Mouse (Mus musculus) kidney, adult 18-20 months (tissue): ENCODE results near the gene Flnb.

Experiments
- DNase-seq: peaks from one replicate; pipeline ENCODE4 v3.0.0; 2021

Gene Flnb

GRCm38 (mm10) chr14:7864506-7864899, 46.7 kb downstream of the Flnb start:
- no peak for DNase-seq

DNA sequence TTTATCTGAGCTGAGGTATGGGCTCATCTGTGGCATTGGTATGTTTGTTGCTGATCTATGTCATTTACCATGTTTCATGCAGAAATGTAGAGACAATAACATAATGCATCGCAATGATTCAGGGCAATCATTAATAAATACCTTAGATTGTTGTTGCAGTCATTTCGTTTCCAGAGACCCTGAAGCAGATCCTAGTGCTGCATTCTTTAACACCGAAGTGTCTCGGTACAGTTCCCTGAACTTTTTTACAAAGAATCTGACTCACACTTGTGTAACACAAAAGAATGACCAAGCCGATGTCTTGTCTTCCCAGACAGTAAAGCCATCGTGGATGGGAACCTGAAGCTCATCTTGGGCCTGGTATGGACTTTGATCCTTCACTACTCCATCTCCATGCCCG, 49.5 kb downstream of the Flnb start:
- DNase-seq: no peak

DNA sequence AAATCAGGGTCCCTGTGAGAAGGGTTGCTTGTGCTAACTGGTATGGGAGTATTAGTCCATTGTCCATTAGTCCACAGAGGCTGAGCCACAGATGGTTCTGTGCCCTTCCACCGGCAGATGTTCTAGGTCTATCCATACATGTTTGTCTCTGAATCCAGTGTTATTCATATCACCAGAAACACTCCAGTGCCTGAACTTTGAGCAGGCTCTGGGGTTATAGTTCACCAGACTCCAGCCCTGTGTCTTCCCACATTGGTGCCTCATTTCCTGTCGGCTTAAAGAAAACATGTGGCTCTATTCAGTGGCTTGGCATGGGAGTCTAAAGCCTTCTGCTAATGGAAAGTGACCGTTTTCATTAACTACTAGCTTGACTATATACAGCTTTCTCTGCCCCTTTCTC, 50.1 kb downstream of the Flnb start:
- no peak for DNase-seq

GRCm38 (mm10) chr14:7869796-7870195, 52.0 kb downstream of the Flnb start:
- no peak for DNase-seq

DNA sequence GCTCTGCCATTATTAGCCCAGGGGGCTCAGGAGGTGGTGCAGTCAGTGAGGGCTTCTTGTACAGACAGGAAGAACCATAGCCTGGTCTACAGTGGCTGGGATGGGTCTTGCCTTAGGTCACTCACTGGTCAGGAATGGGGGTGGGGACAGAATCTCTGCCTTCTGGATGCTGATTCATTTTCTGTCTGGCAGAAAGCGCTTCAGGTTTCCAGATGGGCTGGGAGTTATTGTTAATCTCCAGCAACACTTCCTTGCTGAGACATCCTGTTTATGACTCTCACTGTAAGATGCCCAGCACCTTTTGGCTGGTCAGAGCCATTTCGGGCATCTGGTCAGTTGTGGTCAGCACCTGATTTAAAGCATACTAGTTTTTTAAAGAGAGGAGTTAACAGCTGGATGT, 55.8 kb downstream of the Flnb start:
- DNase-seq: no peak

GRCm38 (mm10) chr14:7874495-7874894, 56.7 kb downstream of the Flnb start:
- no peak for DNase-seq

DNA sequence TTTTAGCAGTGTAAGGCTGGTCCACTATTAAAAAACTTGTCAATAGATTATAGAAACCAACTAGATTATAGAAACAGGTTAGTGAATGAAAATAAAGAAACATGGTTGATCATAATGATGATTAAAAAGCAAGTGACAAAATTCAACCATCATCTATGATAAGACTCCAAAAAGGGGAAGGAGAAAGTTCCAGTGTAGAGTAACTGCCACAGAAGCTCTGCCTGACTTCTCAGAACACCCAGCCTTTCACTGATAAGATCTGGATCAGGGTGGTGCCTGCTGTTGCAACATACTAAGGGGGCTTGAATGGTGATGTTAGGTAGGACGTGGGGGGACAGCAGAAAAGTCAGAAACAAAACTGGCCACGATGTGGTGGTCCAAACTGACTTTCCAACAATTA, 60.2 kb downstream of the Flnb start:
- DNase-seq: no peak

DNA sequence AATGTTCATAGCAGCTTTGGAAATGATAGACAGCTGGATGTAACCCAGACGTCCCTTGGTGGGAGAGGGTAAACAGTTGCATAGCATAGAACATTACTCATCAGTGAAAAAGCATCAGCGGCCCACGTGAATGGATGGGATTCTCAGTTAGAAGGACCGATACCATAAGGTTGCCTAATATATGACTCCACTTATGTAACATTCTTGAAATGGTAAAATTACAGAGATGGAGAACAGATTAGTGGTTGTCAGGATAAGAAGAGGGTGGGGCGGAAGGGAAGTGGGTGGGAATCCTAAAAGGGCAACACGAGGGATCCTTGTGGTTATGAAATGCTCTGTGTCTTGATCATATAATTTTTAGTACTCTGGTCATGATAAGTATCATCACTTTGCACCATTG, 62.6 kb downstream of the Flnb start:
- no peak for DNase-seq

- no peak for DNase-seq
Observed at GRCm38 (mm10) chr14:7881533-7881932, 63.8 kb downstream of the Flnb start.

DNA sequence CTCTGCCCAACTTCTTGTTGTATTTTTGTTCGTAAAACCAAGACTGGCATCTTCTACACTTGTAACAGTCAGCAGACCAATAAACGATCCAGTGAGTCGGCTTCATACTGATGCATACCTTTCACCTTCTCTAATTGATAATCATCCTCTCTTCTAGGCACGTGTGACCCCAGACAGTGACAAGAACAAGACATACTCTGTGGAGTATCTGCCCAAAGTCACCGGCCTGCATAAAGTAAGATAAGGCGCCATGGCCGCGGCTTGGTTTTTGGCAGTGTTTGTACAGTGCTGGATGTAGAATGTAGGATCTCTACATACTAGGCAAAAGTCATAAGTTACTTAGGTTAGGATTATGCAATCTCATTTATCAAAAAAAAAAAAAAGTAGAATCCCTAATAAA, 64.3 kb downstream of the Flnb start:
- no peak for DNase-seq

GRCm38 (mm10) chr14:7884158-7884557, 66.4 kb downstream of the Flnb start:
- DNase-seq: no peak

DNA sequence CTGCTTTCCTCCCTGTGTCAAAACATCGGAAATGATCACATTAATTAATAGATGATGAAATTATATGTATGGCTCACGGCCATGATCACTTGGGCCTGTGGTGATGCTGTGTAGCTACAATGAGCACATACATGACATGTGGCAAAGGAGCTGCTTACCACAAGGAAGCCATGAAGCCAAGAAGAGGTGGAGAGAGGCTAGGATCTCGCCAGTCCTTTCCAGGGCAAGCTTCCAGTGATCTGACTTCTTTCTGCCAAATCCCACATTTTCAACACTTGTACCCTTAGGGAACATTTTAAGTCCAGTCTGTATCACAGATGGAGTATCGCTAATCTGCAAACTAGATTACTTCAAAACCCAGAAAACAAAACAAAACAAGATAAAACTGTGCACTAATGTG, 67.1 kb downstream of the Flnb start:
- no peak for DNase-seq

DNA sequence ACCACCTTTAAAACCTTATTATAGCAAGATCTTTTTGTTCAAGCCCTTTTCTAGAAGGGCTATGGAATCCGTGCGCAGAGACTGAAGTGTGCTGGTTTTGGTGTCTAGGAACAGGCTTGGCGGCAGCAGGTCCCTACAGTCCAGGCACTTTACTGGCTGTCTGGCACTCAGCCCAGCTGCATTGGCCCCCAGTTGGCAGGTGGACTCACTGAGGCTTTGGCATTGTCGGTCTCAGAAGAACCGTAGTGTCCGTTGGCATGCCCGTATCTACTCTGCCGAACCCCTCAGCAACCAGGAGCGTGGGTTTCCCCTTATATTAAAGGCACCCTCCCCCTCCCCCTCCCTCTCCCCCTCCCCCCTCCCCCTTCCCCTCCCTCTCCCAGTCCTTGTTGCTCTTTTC, 67.8 kb downstream of the Flnb start:
- no peak for DNase-seq

DNA sequence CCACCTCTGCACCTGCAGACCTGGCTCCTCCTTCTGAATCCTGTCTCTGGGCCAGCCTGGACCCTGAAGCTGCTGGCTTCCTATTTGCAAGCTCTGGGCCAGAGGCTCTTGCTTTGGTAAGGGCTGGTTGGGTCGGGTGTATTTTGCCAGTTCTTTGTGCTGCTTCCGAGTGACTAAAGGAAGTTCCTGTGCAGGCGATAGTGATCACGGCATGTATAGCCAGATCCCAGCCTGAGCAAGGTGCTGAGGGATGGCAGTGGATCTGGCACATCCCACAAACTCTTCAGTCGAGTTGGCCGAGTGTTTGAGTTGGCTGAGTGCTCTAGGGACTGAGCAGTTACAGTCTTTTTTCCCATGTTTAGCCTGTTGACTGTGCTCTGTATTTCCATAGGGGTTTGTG, 68.3 kb downstream of the Flnb start:
- no peak for DNase-seq

- no peak for DNase-seq
Observed at GRCm38 (mm10) chr14:7887171-7887570, 69.4 kb downstream of the Flnb start.

- DNase-seq: no peak
Observed at GRCm38 (mm10) chr14:7888294-7888693, 70.5 kb downstream of the Flnb start.

DNA sequence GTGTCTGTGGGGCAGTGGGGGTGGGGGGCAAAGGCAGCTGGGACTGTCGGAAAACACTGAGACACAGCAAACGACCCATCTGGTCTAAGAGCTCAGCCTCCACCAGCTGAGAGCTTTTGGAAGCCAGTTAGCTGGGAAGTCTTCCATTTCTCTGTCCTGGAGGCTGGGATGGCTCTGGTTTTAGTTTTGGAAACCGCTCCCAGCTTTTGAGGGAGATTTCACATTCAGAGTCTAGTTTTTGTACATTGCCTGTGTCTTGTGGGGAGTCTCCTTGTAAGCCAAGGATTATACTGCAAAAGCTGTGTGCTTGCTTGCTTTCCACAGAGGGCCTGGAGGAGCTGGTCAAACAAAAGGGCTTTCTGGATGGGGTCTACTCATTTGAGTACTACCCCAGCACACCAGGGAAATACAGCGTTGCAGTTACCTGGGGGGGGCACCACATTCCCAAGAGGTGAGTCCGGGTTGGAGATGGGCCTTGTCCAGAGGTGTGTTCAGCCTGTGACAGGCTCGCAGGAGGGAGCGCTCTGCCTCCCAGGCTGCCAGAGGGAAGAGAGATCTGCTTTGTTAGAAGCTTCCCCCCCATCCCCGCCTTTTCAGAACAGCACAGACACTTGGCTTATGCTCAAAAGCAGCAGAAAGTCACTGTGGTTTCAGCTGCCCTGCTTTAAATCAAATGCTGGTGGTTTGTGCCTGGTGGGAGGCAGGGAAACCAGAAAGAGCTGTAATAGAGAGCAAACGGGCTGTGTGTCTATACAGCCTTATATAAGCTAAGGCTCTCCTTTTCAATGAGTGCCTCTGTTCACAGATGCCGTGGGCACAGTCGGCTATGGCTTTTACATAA, 71.3 kb downstream of the Flnb start:
- DNase-seq: no peak

DNA sequence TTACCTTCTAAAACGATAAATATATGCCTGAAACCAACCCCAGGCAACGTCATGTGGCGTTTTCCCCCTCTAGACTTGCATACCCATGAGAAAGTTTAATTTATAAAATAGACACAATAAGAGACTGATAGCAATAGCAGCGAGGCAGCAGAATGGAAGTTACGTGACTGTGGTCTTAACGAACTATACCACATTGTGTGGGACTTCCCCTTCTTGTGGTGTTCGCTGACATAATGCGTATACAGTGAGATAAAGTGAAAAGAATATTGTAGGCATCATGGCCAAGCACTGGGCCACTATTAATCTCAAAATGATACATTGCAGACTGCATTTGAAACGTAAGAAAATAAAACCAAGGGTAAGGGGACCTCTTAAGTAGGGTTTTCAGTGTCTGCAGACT, 72.1 kb downstream of the Flnb start:
- DNase-seq: no peak

DNA sequence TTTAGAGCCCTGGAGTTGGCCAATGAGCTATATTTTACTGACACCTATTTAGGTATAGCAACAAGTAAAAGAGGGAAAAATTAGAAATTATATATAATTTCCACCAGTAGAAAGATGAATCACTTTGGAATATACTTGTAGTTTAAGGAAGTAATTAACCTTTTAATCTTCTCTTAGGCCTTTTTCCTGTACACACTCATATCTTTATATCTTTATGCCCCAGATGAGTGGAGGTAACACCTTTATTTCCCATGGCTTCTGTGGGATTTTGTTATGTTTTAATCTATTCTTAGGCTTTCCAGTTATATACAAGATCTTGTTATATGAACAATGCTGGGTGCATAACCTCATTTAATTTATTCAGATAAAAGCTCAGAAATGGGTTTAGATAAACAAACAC, 73.6 kb downstream of the Flnb start:
- no peak for DNase-seq

- peak; percentile 44 for DNase-seq
Observed at GRCm38 (mm10) chr14:7896126-7896525, 78.4 kb downstream of the Flnb start.

- DNase-seq: no peak
Observed at GRCm38 (mm10) chr14:7896699-7897098, 78.9 kb downstream of the Flnb start.

DNA sequence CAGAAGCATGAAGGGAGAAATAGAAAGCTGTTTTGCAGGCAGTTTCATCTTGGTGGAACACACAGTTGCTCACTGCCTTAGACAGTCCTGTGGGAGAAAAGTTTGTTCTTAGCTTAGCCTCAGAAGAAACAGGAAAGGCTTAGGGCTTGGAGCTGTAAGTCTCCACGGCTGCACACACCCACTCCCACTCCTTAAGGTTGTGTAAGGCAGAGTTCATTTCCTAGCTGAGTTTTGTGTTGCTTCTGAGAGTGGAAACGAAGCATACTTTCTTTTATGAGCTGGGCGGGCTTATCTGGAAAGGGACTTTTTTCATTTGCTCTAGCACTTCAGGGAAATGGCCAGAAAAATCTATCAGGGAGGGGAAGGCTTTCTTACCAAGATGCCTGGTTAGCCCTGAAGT, 82.2 kb downstream of the Flnb start:
- DNase-seq: no peak

DNA sequence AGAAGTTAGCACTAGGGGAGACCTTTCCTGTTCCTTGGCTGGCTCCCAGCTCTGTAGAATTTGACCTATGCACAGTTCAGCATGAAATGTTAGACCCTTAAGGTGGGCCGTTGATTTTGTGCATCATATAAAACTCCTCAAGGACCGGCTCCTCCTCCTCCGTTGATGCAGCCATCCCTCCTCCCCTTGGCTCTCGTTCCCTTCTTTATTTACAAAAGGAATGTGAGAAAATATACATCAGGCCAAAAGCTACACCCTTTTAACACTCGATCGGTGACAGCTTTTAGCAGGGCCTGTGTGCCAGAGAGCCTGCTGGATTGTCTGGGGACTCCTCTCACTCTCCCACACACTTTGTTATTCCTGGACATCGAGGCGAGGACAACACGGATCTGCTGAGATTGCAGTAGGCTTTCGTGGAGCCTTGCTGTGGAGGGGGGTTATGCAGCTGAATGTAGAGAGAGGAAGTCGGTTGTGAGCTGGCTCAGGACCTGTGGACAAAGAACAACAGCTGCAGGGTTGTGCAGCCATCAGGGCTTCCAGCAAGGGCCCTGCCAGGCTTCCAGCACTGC, 82.8 kb downstream of the Flnb start:
- peak; percentile 36 for DNase-seq

DNA sequence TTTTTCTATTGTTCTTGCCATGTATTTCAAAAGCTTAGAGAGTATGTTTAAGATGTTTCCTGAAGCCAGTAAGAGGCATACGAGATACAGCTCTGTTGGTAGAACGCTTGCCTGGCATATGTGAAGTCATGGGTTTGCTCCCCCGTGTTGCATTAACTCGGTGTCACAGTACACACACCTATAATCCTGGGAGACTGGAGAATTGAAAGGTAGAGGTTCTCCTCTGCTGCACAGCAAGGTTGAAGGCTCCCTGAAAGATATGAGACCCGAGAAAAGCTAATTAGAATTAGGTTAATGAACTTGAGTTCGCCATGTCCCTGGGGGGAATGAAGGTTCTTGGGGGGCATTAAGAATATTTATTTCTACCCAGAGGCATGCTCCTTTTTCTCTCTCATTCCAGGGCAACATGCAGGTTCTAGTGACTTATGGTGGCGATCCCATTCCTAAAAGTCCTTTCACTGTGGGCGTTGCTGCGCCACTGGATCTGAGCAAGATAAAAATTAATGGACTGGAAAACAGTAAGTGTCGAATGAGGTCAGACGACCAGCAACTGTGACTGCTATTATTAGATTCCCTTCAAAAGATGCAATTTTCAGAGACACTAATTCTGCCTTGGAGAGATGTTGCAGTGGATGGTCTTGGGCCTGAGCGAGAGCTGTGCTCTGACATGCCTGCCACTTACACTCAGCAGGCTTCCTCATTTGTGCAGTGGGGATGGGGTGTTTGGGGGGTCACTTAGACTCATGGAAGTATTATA, 83.9 kb downstream of the Flnb start:
- peak; percentile 32 for DNase-seq
